Mouse (Mus musculus): ENCODE data around the gene Anapc15-ps. TPM values are rescaled to one million over a fixed set of nuclear protein-coding genes. Genes with fewer than 3 reads are reported as not detected.

Gene Anapc15-ps
- total RNA-seq, 2 experiments from 2014 or later, result not detected

GRCm38 (mm10) chr10:95628338-95628737 is 44.9 kb downstream of the Anapc15-ps start:
- H3K4me3 ChIP-seq, result no peak overlapping the region
- TF ChIP-seq CTCF (conservative IDR thresholded peaks at IDR 0.05), result no peak
- H3K27ac ChIP-seq, result no peak overlapping the region
- DNase-seq (ENCODE audit: low spot score in 2 of 2), result no peak

DNA sequence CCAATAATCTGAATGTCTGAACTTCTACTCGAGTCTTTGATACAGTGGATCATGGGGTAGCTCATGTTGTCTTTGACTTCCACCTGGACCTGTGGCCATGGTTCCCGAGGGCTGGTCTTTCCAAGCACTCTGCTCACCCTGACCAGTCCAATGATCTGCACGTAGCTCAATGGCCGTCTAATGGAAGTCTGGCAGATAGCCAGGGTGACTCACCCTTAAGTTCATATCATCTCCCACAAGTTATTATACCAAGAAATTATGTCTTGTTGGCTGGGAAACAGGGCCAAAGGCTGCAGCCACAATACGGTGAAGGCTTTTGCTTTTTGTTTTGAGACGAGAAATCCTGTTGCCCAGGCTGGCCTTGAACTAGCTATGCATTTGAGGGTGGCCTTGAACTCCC is 45.9 kb downstream of the Anapc15-ps start:
- TF ChIP-seq CTCF (conservative IDR thresholded peaks at IDR 0.05), result no peak
- H3K27ac ChIP-seq, result no peak overlapping the region
- H3K4me3 ChIP-seq, result no peak overlapping the region
- DNase-seq (ENCODE audit: low spot score in 2 of 2), result no peak

- TF ChIP-seq CTCF (conservative IDR thresholded peaks at IDR 0.05), result no peak
- H3K4me3 ChIP-seq, result no peak overlapping the region
- H3K27ac ChIP-seq, result no peak overlapping the region
- no peak for DNase-seq (ENCODE audit: low spot score in 2 of 2)
Observed at GRCm38 (mm10) chr10:95625300-95625699, 48.0 kb downstream of the Anapc15-ps start.

GRCm38 (mm10) chr10:95624007-95624406 is 49.2 kb downstream of the Anapc15-ps start:
- no peak for DNase-seq (ENCODE audit: low spot score in 2 of 2)
- H3K4me3 ChIP-seq, result no peak overlapping the region
- H3K27ac ChIP-seq, result peak overlapping the region; percentile 59
- TF ChIP-seq CTCF (conservative IDR thresholded peaks at IDR 0.05), result no peak

GRCm38 (mm10) chr10:95623518-95623905 is 49.7 kb downstream of the Anapc15-ps start:
- no peak overlapping the region for H3K4me3 ChIP-seq
- TF ChIP-seq CTCF (conservative IDR thresholded peaks at IDR 0.05), result no peak
- H3K27ac ChIP-seq, result peak overlapping the region; percentile 59
- DNase-seq (ENCODE audit: low spot score in 2 of 2), result no peak

Other genes starting within 250 kb of the Anapc15-ps start
- 10 to 100 TPM; 71.7 to 74.5 TPM for gene Mrpl42, start 171.5 kb downstream of the Anapc15-ps start, total RNA-seq (2021)
- gene Ube2n, start 158.3 kb downstream of the Anapc15-ps start, total RNA-seq (2021), result 100 to 1,000 TPM; 182 to 188 TPM
- 10 to 100 TPM; 59.6 to 65.6 TPM for gene Nudt4, start 109.3 kb downstream of the Anapc15-ps start, total RNA-seq (2021)
- not detected for gene Gm33543, start 169.5 kb upstream of the Anapc15-ps start, total RNA-seq (2021)

All from layer of hippocampus, adult 2 months (tissue).